Mouse (Mus musculus): ENCODE measurements around the gene Fahd1. TPM values are rescaled to one million over a fixed set of nuclear protein-coding genes. Genes with fewer than 3 reads are reported as not detected.

Fahd1 gene
- polyA plus RNA-seq, 1 experiment from 2014 or later, result 19.1 TPM

DNA sequence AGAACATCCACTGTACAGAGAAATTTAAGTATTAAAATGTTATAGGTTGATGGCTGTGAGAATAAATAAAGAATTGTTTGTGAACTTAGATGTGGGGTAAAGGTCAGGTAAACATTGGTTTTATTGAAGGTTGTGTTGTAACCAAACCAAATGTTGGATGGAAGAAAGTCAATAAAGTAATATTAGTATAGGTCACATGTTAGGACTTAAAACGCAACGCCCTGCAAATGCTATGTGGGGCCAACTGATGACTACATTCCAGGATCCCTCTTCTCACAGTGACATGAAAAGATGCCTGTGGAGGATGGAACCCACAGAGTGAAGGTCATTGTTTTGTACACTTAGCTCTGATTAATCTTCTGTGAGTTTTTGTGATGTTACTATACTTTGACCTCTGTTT is 30.7 kb downstream of the Fahd1 start:
- no peak for ATAC-seq (replicated peaks)
- WGBS, result 59% methylated on average over 2 of the region's 2 CpGs
- Histone ChIP-seq H3K4me3 (no peak overlapping the region), H3K4me2 (no peak overlapping the region), H3K27ac (no peak overlapping the region), H3K9ac (no peak overlapping the region), H3K4me1 (no peaks in the 10 kb centered on the region), H3K9me3 (no peaks in the 10 kb centered on the region), H3K36me3 (replicated peaks) (no peaks in the 10 kb centered on the region), H3K27me3 (replicated peaks) (no peaks in the 10 kb centered on the region)

DNA sequence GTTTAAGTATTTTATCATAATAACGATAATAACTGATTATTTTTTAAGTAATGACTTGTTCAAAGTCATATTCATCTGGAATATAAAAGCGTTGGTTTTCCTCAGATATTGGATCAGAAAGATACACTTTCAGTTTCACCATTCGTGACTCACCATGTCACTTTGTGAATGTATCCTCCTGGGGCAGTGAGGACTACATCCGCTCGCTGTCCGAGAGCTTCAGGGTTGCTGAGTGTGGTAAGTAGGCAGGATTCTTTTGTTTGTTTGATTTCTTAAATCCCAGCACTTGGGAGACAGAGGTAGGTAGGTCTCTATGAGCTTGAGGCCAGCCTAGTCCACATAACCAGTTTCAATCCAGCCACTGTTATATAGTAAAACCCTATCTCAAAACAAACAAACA is 32.0 kb downstream of the Fahd1 start:
- no peak overlapping the region for H3K4me3 ChIP-seq
- no peaks in the 10 kb centered on the region for H3K9me3 ChIP-seq
- H3K4me2 ChIP-seq, result no peak overlapping the region
- WGBS, result 51% methylated on average over 6 of the region's 6 CpGs
- no peaks in the 10 kb centered on the region for H3K36me3 ChIP-seq (replicated peaks)
- H3K27ac ChIP-seq, result no peak overlapping the region
- H3K4me1 ChIP-seq, result no peaks in the 10 kb centered on the region
- no peak for ATAC-seq (replicated peaks)
- H3K9ac ChIP-seq, result no peak overlapping the region
- H3K27me3 ChIP-seq (replicated peaks), result no peaks in the 10 kb centered on the region

DNA sequence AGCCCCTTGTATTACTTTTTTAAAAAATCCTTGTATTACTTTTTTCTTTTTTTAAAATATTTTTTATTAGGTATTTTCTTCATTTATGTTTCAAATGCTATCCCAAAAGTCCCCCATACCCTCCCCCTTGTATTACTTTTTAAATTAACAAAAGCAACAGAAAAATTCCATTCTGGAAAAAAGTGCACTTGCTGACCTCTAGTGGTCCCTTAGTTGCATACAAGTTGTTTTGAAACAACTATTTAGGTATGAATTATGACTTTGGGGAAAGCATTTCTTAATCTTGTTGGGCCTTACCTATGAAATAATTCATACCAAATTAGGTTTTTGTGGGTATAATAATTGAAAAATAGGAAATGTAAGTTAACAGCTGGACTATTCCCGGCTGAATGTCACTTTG is 32.7 kb downstream of the Fahd1 start:
- Histone ChIP-seq H3K4me1 (no peaks in the 10 kb centered on the region), H3K9me3 (no peaks in the 10 kb centered on the region), H3K4me3 (no peak overlapping the region), H3K36me3 (replicated peaks) (no peaks in the 10 kb centered on the region), H3K27ac (no peak overlapping the region), H3K27me3 (replicated peaks) (no peaks in the 10 kb centered on the region), H3K9ac (no peak overlapping the region), H3K4me2 (no peak overlapping the region)
- no peak for ATAC-seq (replicated peaks)
- WGBS, result 37% methylated on average over 1 of the region's 1 CpGs

DNA sequence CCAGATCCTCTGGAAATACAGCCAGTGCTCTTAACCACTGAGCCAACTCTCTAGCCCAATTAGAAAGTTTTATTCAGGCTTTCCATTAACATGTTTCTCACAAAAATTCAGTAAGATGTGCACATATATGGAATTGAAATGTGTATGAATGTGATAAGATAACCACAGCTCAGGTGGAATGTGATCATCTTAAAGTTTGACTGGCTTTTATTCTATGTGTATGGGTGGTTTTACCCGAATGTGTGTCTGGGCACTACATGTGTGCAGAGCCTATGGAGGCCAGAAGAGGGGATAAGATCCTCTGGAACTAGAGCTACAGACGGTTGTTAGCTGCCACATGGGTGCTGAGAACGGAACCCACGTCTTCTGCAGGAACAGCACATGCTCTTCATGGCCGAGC is 34.9 kb downstream of the Fahd1 start:
- WGBS, result 84% methylated on average over 5 of the region's 5 CpGs
- ATAC-seq (replicated peaks), result no peak

DNA sequence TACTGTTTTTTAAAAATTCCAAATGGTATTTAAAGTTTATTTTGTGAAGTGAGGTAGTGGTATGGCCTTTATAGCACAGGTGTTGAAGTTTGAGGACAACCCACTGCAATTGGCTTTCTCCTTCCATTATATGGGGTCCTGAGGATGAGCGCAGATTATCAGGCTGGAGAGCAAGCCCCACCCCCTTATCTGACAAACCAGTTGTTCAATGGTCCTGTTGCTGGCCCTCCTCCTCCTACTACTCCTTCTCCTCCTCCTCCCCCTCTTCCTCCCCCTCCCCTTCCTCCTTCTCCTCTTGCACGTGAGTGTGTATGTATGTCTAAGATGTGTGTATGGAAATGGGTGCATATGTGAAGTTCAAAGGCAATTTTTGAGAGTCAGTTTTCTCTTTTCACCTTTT is 37.9 kb downstream of the Fahd1 start:
- Histone ChIP-seq H3K4me1 (no peaks in the 10 kb centered on the region), H3K9ac (no peak overlapping the region), H3K4me3 (no peak overlapping the region), H3K27me3 (replicated peaks) (peaks cover 2% of the 10 kb centered on the region; the same call in 1 of the 2 replicates), H3K4me2 (no peak overlapping the region), H3K9me3 (no peaks in the 10 kb centered on the region), H3K27ac (no peak overlapping the region), H3K36me3 (replicated peaks) (no peaks in the 10 kb centered on the region)
- ATAC-seq (replicated peaks), result no peak
- 44% methylated on average over 2 of the region's 2 CpGs for WGBS

More for the DNA sequence above, 34.9 kb downstream of the Fahd1 start:
- H3K4me2 ChIP-seq, result no peak overlapping the region
- H3K4me3 ChIP-seq, result no peak overlapping the region
- no peaks in the 10 kb centered on the region for H3K9me3 ChIP-seq
- H3K27ac ChIP-seq, result no peak overlapping the region
- no peaks in the 10 kb centered on the region for H3K4me1 ChIP-seq
- no peaks in the 10 kb centered on the region for H3K27me3 ChIP-seq (replicated peaks)
- H3K9ac ChIP-seq, result no peak overlapping the region
- no peaks in the 10 kb centered on the region for H3K36me3 ChIP-seq (replicated peaks)

DNA sequence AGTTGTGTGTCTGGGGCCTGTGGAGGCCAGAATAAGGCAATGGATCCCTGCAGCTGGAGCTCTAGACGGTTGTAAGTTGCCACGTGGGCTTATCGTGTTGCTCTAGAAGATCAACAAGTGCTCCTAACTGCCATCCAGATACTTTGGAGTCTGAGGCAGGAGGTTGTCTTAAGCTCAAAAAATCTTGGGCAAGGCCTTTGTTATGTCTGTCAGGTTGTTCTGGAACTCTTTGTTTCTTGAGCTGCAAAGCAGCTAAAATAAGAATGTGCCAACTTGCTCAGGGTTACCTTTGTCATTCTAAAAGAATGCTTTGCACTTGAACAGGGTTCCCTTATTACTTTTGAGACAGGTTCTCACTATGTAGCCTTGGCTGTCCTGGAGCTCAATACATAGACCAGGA is 39.0 kb downstream of the Fahd1 start:
- H3K4me2 ChIP-seq, result no peak overlapping the region
- 81% methylated on average over 3 of the region's 3 CpGs for WGBS
- no peaks in the 10 kb centered on the region for H3K4me1 ChIP-seq
- no peak for ATAC-seq (replicated peaks)
- H3K27me3 ChIP-seq (replicated peaks), result peaks cover 10% of the 10 kb centered on the region; the same call in 1 of the 2 replicates
- no peak overlapping the region for H3K27ac ChIP-seq
- H3K9me3 ChIP-seq, result no peaks in the 10 kb centered on the region
- H3K36me3 ChIP-seq (replicated peaks), result no peaks in the 10 kb centered on the region
- H3K4me3 ChIP-seq, result no peak overlapping the region
- no peak overlapping the region for H3K9ac ChIP-seq

DNA sequence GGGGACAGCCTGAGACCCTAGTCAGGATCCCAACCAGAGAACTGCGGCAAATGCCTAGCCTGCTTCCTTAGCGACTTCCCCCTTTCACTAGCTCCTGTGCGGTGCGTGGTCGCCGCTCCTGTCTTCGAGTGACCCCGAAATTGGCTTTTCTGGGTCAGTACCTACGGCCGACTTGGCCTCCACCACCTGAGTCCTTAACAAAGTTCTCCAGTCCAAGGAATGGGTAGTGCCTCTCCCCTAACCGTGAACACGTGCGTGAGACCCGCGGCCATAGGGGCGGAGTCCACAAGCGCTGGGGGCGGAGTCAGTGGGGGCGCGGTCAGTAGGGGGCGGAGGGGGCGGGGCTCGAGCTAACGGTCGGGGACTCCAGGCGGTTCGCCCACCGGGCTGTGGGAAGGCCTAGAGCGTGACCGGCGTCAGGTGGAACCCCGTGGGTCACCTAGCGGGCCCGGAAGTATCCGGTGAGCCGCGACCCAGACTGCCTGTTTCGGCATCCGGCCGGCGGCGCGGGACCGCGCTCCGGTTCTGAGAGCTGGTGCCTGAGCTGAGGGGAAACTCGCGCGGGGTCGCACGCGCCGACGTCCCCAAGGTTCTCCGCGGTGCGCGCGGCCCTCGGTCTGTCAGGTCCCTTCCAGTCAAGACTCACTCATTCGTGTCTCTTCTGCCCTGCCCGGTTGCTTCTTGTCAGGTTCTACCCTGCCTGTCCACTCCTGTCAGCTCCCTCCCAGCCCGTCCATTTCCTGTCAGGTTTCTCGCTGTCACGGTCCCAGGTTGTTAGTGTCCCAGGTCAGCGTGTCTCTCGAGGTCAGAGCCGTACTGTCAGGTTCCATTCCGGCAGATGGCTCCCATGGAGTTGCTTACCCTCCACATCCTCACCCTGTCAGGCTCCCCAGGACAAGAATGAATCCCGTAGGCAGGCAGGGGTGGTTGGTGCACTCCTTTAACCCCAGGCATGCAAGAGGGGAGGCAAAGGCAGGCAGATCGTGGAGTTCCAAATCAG is 45.9 kb downstream of the Fahd1 start, which contains the start of gene Meiob:
TSS of gene Meiob (plus strand) at position 338 of the 1,000 bp plus-strand sequence.
- no peaks in the 10 kb centered on the region for H3K9me3 ChIP-seq
- peaks cover 38% of the 10 kb centered on the region for H3K27me3 ChIP-seq (replicated peaks)
- peak; percentile 58 for ATAC-seq (replicated peaks)
- WGBS, result under 1% methylated on average over 70 of the region's 71 CpGs
- H3K27ac ChIP-seq, result no peak within 1 kb of the TSS
- peaks cover 11% of the 10 kb centered on the region for H3K4me1 ChIP-seq
- peak within 1 kb of the TSS; percentile 96 for H3K4me2 ChIP-seq
- peak within 1 kb of the TSS; percentile 71 for H3K4me3 ChIP-seq
- peak within 1 kb of the TSS; percentile 54 for H3K9ac ChIP-seq
- H3K36me3 ChIP-seq (replicated peaks), result no peaks in the 10 kb centered on the region

DNA sequence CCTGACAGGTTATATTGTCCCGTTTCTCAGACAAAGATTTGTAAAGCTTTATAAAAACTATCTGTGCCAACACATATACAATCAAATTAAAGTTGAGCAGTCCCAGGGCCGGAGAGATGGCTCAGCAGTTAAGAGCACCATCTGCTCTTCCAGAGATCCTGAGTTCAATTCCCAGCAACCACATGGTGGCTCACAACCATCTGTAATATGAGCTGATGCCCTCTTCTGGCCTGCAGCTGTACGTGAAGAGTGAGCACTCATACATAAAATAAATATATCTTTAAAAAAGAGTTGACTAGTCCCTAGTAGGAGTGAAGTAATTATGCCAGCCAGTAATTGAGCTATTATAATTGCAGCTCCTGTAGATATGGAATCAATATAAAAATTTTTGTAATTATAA is 49.6 kb downstream of the Fahd1 start:
- Histone ChIP-seq H3K4me1 (peaks cover 11% of the 10 kb centered on the region), H3K27ac (no peak overlapping the region), H3K9ac (no peak overlapping the region), H3K36me3 (replicated peaks) (no peaks in the 10 kb centered on the region), H3K4me3 (no peak overlapping the region), H3K9me3 (no peaks in the 10 kb centered on the region), H3K27me3 (replicated peaks) (peaks cover 21% of the 10 kb centered on the region), H3K4me2 (no peak overlapping the region)
- WGBS, result 61% methylated on average over 3 of the region's 3 CpGs
- no peak for ATAC-seq (replicated peaks)

DNA sequence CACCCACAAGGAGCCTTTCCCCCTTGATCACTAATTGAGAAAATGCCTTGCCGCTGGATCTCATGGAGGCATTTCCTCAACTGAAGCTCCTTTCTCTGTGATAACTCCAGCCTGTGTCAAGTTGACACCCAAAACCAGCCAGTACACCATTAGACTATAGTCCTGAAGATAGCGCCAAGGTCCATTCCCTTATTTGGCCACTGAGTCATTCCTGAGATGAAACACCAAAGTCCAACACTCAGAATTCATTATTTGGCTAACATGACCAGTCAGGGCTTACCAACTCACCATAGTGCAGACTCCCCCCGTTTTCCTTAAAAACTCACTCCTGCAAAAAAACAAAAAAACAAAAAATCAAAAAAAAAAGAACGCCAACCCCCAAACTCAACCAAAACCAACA is 50.7 kb downstream of the Fahd1 start:
- WGBS, result 89% methylated on average over 4 of the region's 4 CpGs
- Histone ChIP-seq H3K9ac (no peak overlapping the region), H3K27ac (no peak overlapping the region), H3K9me3 (no peaks in the 10 kb centered on the region), H3K4me2 (no peak overlapping the region), H3K27me3 (replicated peaks) (peaks cover 11% of the 10 kb centered on the region), H3K4me3 (no peak overlapping the region), H3K4me1 (peaks cover 9% of the 10 kb centered on the region), H3K36me3 (replicated peaks) (no peaks in the 10 kb centered on the region)
- no peak for ATAC-seq (replicated peaks)

Other genes starting within 250 kb of the Fahd1 start
- gene Tsc2, start 217.7 kb downstream of the Fahd1 start, polyA plus RNA-seq (2015; fragmentation: Nextera tagmentation; extraction: Ambion mirVana), result 83.8 and 89.6 TPM in 2 replicates
- 10.0 and 11.0 TPM in 2 replicates for gene Nthl1, start 217.7 kb downstream of the Fahd1 start, polyA plus RNA-seq (2015; fragmentation: Nextera tagmentation; extraction: Ambion mirVana)
- gene Slc9a3r2, start 200.0 kb downstream of the Fahd1 start, polyA plus RNA-seq (2015; fragmentation: Nextera tagmentation; extraction: Ambion mirVana), result 45.3 and 52.6 TPM in 2 replicates
- gene Npw, start 191.9 kb downstream of the Fahd1 start, polyA plus RNA-seq (2015; fragmentation: Nextera tagmentation; extraction: Ambion mirVana), result 0.38 and 0.66 TPM in 2 replicates
- 21.9 and 22.9 TPM in 2 replicates for gene Zfp598, start 180.7 kb downstream of the Fahd1 start, polyA plus RNA-seq (2015; fragmentation: Nextera tagmentation; extraction: Ambion mirVana)
- gene Syngr3, start 160.4 kb downstream of the Fahd1 start, polyA plus RNA-seq (2015; fragmentation: Nextera tagmentation; extraction: Ambion mirVana), result 240 and 255 TPM in 2 replicates
- 36.2 and 39.2 TPM in 2 replicates for gene Gfer, start 154.2 kb downstream of the Fahd1 start, polyA plus RNA-seq (2015; fragmentation: Nextera tagmentation; extraction: Ambion mirVana)
- 2.1 and 2.5 TPM in 2 replicates for gene Noxo1, start 154.1 kb downstream of the Fahd1 start, polyA plus RNA-seq (2015; fragmentation: Nextera tagmentation; extraction: Ambion mirVana)
- gene Tbl3, start 142.7 kb downstream of the Fahd1 start, polyA plus RNA-seq (2015; fragmentation: Nextera tagmentation; extraction: Ambion mirVana), result 71.4 and 72.1 TPM in 2 replicates
- gene Rnf151, start 132.3 kb downstream of the Fahd1 start, polyA plus RNA-seq (2015; fragmentation: Nextera tagmentation; extraction: Ambion mirVana), result not detected in 2 replicates
- 706 and 744 TPM in 2 replicates for gene Rps2, start 132.2 kb downstream of the Fahd1 start, polyA plus RNA-seq (2015; fragmentation: Nextera tagmentation; extraction: Ambion mirVana)
- 270 and 281 TPM in 2 replicates for gene Ndufb10, start 125.9 kb downstream of the Fahd1 start, polyA plus RNA-seq (2015; fragmentation: Nextera tagmentation; extraction: Ambion mirVana)
- not detected in 2 replicates for gene Rpl3l, start 122.5 kb downstream of the Fahd1 start, polyA plus RNA-seq (2015; fragmentation: Nextera tagmentation; extraction: Ambion mirVana)
- gene Msrb1, start 113.7 kb downstream of the Fahd1 start, polyA plus RNA-seq (2015; fragmentation: Nextera tagmentation; extraction: Ambion mirVana), result 16.5 and 19.8 TPM in 2 replicates
- 0.25 TPM in 1 of 2 replicates, not detected in the other for gene Hs3st6, start 97.4 kb downstream of the Fahd1 start, polyA plus RNA-seq (2015; fragmentation: Nextera tagmentation; extraction: Ambion mirVana)
- gene Meiob, start 46.1 kb downstream of the Fahd1 start, polyA plus RNA-seq (2015; fragmentation: Nextera tagmentation; extraction: Ambion mirVana), result not detected in 2 replicates
- 61.5 and 66.8 TPM in 2 replicates for gene Hagh, start 10.2 kb downstream of the Fahd1 start, polyA plus RNA-seq (2015; fragmentation: Nextera tagmentation; extraction: Ambion mirVana)
- gene Igfals, start 15.6 kb upstream of the Fahd1 start, polyA plus RNA-seq (2015; fragmentation: Nextera tagmentation; extraction: Ambion mirVana), result 0.10 TPM in 1 of 2 replicates, not detected in the other
- gene Nubp2, start 36.0 kb upstream of the Fahd1 start, polyA plus RNA-seq (2015; fragmentation: Nextera tagmentation; extraction: Ambion mirVana), result 61.2 and 65.7 TPM in 2 replicates
- 94.1 and 97.2 TPM in 2 replicates for gene Spsb3, start 36.3 kb upstream of the Fahd1 start, polyA plus RNA-seq (2015; fragmentation: Nextera tagmentation; extraction: Ambion mirVana)
- gene Eme2, start 44.7 kb upstream of the Fahd1 start, polyA plus RNA-seq (2015; fragmentation: Nextera tagmentation; extraction: Ambion mirVana), result 31.5 and 33.4 TPM in 2 replicates
- 73.1 and 78.9 TPM in 2 replicates for gene Mrps34, start 44.8 kb upstream of the Fahd1 start, polyA plus RNA-seq (2015; fragmentation: Nextera tagmentation; extraction: Ambion mirVana)
- gene Nme3, start 46.1 kb upstream of the Fahd1 start, polyA plus RNA-seq (2015; fragmentation: Nextera tagmentation; extraction: Ambion mirVana), result 79.7 and 82.3 TPM in 2 replicates
- gene Mapk8ip3, start 86.6 kb upstream of the Fahd1 start, polyA plus RNA-seq (2015; fragmentation: Nextera tagmentation; extraction: Ambion mirVana), result 99.5 and 112 TPM in 2 replicates
- 102 and 103 TPM in 2 replicates for gene Jpt2, start 110.3 kb upstream of the Fahd1 start, polyA plus RNA-seq (2015; fragmentation: Nextera tagmentation; extraction: Ambion mirVana)
- 6.3 and 7.1 TPM in 2 replicates for gene Cramp1l, start 165.4 kb upstream of the Fahd1 start, polyA plus RNA-seq (2015; fragmentation: Nextera tagmentation; extraction: Ambion mirVana)
- gene Ift140, start 165.7 kb upstream of the Fahd1 start, polyA plus RNA-seq (2015; fragmentation: Nextera tagmentation; extraction: Ambion mirVana), result 20.0 and 22.5 TPM in 2 replicates
- gene Tmem204, start 233.2 kb upstream of the Fahd1 start, polyA plus RNA-seq (2015; fragmentation: Nextera tagmentation; extraction: Ambion mirVana), result 12.6 and 13.0 TPM in 2 replicates